Mouse (Mus musculus) heart, embryonic 11.5 days (tissue): Measurements from ENCODE around the gene Dbx1. TPM values are rescaled to one million over a fixed set of nuclear protein-coding genes. Genes with fewer than 3 reads are reported as not detected.

Source experiments
- ATAC-seq: fragments of 200-750 bp; cut with Nextera tagmentation; replicated peaks from 2 replicates; pipeline ENCODE4 v1.8.0; 2017; ENCODE audit warnings: moderate library complexity; ENCODE audit not compliant: insufficient number of reproducible peaks, low FRiP score, low TSS enrichment
- H3K27ac ChIP-seq: fragments of 300-500 bp; sonication (generic); 2 replicates; pipeline ENCODE4 v1.5.1; 2014; ENCODE audit warnings: mild to moderate bottlenecking, low read depth, low read length
- H3K27me3 ChIP-seq: fragments of 300-500 bp; sonication (generic); 2 replicates; pipeline ENCODE4 v1.6.1; 2014; ENCODE audit warnings: mild to moderate bottlenecking, low read length, mixed read lengths; ENCODE audit not compliant: control insufficient read depth, insufficient read depth
- H3K36me3 ChIP-seq: fragments of 300-500 bp; sonication (generic); 2 replicates; pipeline ENCODE4 v1.6.1; 2014; ENCODE audit warnings: mild to moderate bottlenecking, low read length, moderate library complexity, mixed read lengths; ENCODE audit not compliant: control insufficient read depth, insufficient read depth
- H3K4me1 ChIP-seq: fragments of 300-500 bp; sonication (generic); 2 replicates; pipeline ENCODE4 v1.6.1; 2014; ENCODE audit warnings: low read length; ENCODE audit not compliant: control insufficient read depth, insufficient read depth
- H3K4me2 ChIP-seq: fragments of 300-500 bp; sonication (generic); 2 replicates; pipeline ENCODE4 v1.6.1; 2014; ENCODE audit warnings: mild to moderate bottlenecking, moderate library complexity
- H3K4me3 ChIP-seq: fragments of 300-500 bp; sonication (generic); 2 replicates; pipeline ENCODE4 v1.5.1; 2014; ENCODE audit warnings: low read depth, low read length
- H3K9ac ChIP-seq: fragments of 300-500 bp; sonication (generic); 2 replicates; pipeline ENCODE4 v1.6.1; 2014; ENCODE audit warnings: mild to moderate bottlenecking, low read depth, low read length, moderate library complexity
- H3K9me3 ChIP-seq: fragments of 300-500 bp; sonication (generic); replicated peaks from 2 replicates; pipeline ENCODE4 v1.6.1; 2016; ENCODE audit warnings: low read length; ENCODE audit not compliant: control insufficient read depth
- WGBS: fragments of 180-500 bp; shearing (Covaris S2); extraction: QIAGEN DNeasy Blood & Tissue Kit; methylation state at CpG from one replicate; pipeline ENCODE4 v1.1.7; 2014; ENCODE audit not compliant: insufficient replicate concordance; 5-methylcytosine and 5-hydroxymethylcytosine counted together
- polyA plus RNA-seq: library from polyadenylated mRNA; unstranded; fragments of >200 nt; fragmentation: Nextera tagmentation; extraction: Ambion mirVana; gene quantifications from 2 replicates; pipeline ENCODE4 v1.2.1, GENCODE M21; 2014

The Dbx1 gene
- polyA plus RNA-seq, 1 experiment from 2014 or later, result not detected

- Histone ChIP-seq H3K4me2 (no peak overlapping the region), H3K4me1 (no peaks in the 10 kb centered on the region), H3K36me3 (peaks cover 39% of the 10 kb centered on the region), H3K4me3 (no peak overlapping the region), H3K27me3 (no peaks in the 10 kb centered on the region), H3K27ac (no peak overlapping the region), H3K9me3 (no peaks in the 10 kb centered on the region), H3K9ac (no peak overlapping the region)
- 82% methylated on average over 6 of the region's 6 CpGs for WGBS
- no peak for ATAC-seq
Observed at GRCm38 (mm10) chr7:49583176-49583575, 53.5 kb downstream of the Dbx1 start.

- Histone ChIP-seq H3K27ac (no peak overlapping the region), H3K4me3 (no peak overlapping the region), H3K9ac (no peak overlapping the region), H3K4me1 (no peaks in the 10 kb centered on the region), H3K36me3 (peaks cover 34% of the 10 kb centered on the region), H3K27me3 (no peaks in the 10 kb centered on the region), H3K9me3 (no peaks in the 10 kb centered on the region), H3K4me2 (no peak overlapping the region)
- no peak for ATAC-seq
- 74% methylated on average over 7 of the region's 7 CpGs for WGBS
Observed at GRCm38 (mm10) chr7:49582551-49582950, 54.1 kb downstream of the Dbx1 start.

GRCm38 (mm10) chr7:49581951-49582350, 54.7 kb downstream of the Dbx1 start:
- peaks cover 33% of the 10 kb centered on the region for H3K36me3 ChIP-seq
- WGBS, result 84% methylated on average over 2 of the region's 2 CpGs
- no peak overlapping the region for H3K4me3 ChIP-seq

More at GRCm38 (mm10) chr7:49581951-49582350, 54.7 kb downstream of the Dbx1 start:
- no peak for ATAC-seq
- H3K27ac ChIP-seq, result no peak overlapping the region
- no peaks in the 10 kb centered on the region for H3K4me1 ChIP-seq
- H3K9me3 ChIP-seq, result no peaks in the 10 kb centered on the region
- no peak overlapping the region for H3K4me2 ChIP-seq
- H3K9ac ChIP-seq, result no peak overlapping the region
- H3K27me3 ChIP-seq, result no peaks in the 10 kb centered on the region

Other genes starting within 250 kb of the Dbx1 start
- gene Htatip2, start 122.3 kb upstream of the Dbx1 start, polyA plus RNA-seq, result 14.5 and 17.0 TPM in 2 replicates
- 51.6 and 51.9 TPM in 2 replicates for gene Prmt3, start 141.5 kb upstream of the Dbx1 start, polyA plus RNA-seq